Mouse (Mus musculus): ENCODE data around the gene Zfp446.
"Not testable (repeated sequence)": the region's sequence is repeated elsewhere in the genome, so short reads cannot be mapped to it uniquely, and the experiment has no call there.

DNA sequence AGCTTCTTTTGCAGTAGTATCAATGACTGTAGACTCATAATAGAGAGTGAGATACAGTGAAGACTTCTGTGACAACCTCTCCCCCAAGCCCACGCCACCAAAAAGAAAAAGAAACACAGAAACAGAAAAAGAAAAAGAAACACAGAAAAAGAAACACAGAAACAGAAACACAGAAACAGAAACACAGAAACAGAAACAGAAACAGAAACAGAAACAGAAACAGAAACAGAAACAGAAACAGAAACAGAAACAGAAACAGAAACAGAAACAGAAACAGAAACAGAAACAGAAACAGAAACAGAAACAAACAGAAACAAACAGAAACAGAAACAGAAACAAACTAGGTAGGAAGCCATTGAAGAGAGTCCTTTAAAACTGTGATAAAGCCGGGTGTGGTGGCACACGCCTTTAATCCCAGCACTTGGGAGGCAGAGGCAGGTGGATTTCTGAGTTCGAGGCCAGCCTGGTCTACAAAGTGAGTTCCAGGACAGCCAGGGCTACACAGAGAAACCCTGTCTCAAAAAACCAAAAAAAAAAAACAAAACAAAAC lies 40.3 kb upstream of the Zfp446 start:
- TF ChIP-seq CTCF (IDR thresholded peaks at IDR 0.05; ENCODE audit: low read depth); EP300 (optimal IDR thresholded peaks at IDR 0.05): not testable (repeated sequence)
